Mouse (Mus musculus): Measurements from ENCODE around the gene Gm21518. TPM values are rescaled to one million over a fixed set of nuclear protein-coding genes. Genes with fewer than 3 reads are reported as not detected.
"Not testable (repeated sequence)": the region's sequence is repeated elsewhere in the genome, so short reads cannot be mapped to it uniquely, and the experiment has no call there.

Gm21518 gene
- not detected in 2 replicates for polyA plus RNA-seq (2014; fragmentation: Nextera tagmentation; extraction: Ambion mirVana)

- not testable (repeated sequence) for H3K4me1 ChIP-seq (ENCODE audit: control insufficient read depth in 2 of 2, insufficient read depth in 2 of 2, low read length in 2 of 2); H3K36me3 ChIP-seq (ENCODE audit: control insufficient read depth, insufficient read depth, low read length); H3K27ac ChIP-seq (replicated peaks in 1 of 2; ENCODE audit: control insufficient read depth in 1 of 2, insufficient read depth in 1 of 2, low read depth in 2 of 2, low read length in 2 of 2); H3K4me3 ChIP-seq (ENCODE audit: control insufficient read depth in 1 of 2, insufficient read depth in 1 of 2, low read depth in 1 of 2, low read length in 2 of 2); H3K9me3 ChIP-seq (ENCODE audit: control insufficient read depth, low read length); ATAC-seq (ENCODE audit: insufficient number of reproducible peaks, insufficient read depth, low FRiP score, low read depth); H3K4me2 ChIP-seq (ENCODE audit: low read length); H3K27me3 ChIP-seq (ENCODE audit: control insufficient read depth, insufficient read depth, low read length); H3K9ac ChIP-seq (ENCODE audit: low read length)
- no CpG with 5 or more reads among the region's 6 CpGs for WGBS
These were observed at the start of gene Gm21518 for GRCm38 (mm10) chrY:62190566-62190965. Gm21518 (plus strand) TSS chrY:62190866.
